Mouse (Mus musculus): ENCODE data around the gene Slc35g2.

The Slc35g2 gene

GRCm38 (mm10) chr9:100570626-100571233 lies at the start of gene Slc35g2:
Gene Slc35g2, minus strand, starts transcription at chr9:100571090.
- peak; percentile 24 to 60 for DNase-seq

GRCm38 (mm10) chr9:100616947-100617346 lies 46.1 kb upstream of the Slc35g2 start:
- peak; percentile 23 to 73 for DNase-seq

DNA sequence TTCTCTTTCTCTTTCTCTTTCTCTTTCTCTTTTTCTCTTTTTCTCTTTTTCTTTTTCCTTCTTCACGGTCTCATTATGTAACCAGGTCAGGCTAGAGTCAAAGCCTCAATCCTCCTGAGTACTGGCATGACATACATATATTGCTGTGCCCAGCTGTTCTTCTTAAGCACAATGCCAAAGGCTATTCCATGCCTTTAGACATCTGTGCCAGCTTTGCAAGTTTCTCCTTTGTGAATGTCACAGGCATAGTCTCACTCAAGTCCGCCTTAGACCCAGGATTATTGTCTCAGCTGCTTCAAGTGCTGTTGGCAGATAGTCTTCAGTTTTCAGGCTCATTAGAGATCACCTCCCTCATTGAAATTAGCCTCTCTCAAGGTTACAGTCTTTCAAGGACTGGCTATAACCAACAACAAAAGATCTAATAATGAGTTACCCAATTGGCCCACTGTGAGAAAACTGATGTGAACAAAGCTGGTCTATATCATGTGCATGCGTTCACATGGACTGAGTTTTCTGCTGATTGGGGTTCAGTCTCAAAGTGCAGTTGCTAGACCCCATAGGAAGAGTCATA lies 42.7 kb upstream of the Slc35g2 start:
- DNase-seq, result no peak

- DNase-seq, result peak; percentile 15 to 17
These were observed 35.2 kb upstream of the Slc35g2 start for GRCm38 (mm10) chr9:100605985-100606554.

DNA sequence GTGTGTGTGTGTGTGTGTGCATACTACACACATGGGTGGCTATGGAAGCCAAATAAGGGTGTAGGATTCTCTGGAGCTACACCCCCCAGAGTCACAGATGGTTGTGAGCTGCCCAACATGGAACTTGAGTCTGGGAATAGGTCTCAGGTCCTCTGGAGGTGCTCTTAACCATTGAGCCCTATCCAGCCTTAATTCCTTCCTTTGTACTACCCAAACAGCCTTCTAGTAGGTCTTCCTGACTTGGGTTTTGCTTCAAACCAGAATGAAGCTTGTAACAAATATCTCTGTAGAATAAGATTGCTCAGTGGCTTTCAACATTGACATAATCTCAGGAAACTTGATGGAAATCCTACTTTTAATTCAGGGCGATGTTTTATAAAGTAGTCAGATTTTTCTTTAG lies 34.6 kb upstream of the Slc35g2 start:
- no peak for DNase-seq

- DNase-seq, result no peak
These were observed 32.3 kb upstream of the Slc35g2 start for GRCm38 (mm10) chr9:100603156-100603555.

DNA sequence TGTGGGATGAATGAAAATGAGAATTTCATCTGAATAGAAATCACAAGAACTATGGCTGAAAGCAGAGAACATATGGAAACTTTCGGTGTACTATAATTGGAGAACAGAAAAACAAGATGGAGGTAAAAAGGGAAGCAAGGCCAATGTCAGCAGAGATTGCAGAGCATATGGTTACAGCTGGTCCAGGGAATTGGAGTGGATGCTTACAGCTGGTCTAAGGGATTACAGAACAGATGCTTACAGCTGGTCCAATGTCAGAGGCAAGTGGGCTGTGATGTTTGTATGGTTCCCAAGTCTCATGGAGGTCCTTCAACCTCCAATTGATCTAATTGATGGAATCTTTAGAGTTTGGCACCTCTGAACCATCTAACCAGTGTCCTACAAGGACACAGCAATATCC lies 31.2 kb upstream of the Slc35g2 start:
- no peak for DNase-seq

GRCm38 (mm10) chr9:100599761-100600328 lies 29.0 kb upstream of the Slc35g2 start:
- no peak for DNase-seq

- DNase-seq, result no peak
These were observed 26.7 kb upstream of the Slc35g2 start, which contains the start of gene Stag1 for GRCm38 (mm10) chr9:100597546-100597945. Gene Stag1, plus strand, starts transcription at chr9:100597798.

- DNase-seq, result no peak
These were observed 25.4 kb upstream of the Slc35g2 start for GRCm38 (mm10) chr9:100596317-100596716.

- no peak for DNase-seq
These were observed 19.6 kb upstream of the Slc35g2 start for GRCm38 (mm10) chr9:100590462-100590861.

GRCm38 (mm10) chr9:100584031-100584430 lies 13.1 kb upstream of the Slc35g2 start:
- no peak for DNase-seq

GRCm38 (mm10) chr9:100582883-100583575 lies 12.1 kb upstream of the Slc35g2 start:
- peak; percentile 44 to 74 for DNase-seq

GRCm38 (mm10) chr9:100581543-100582492 lies 10.9 kb upstream of the Slc35g2 start:
- DNase-seq, result peak; percentile 87 to 93

DNA sequence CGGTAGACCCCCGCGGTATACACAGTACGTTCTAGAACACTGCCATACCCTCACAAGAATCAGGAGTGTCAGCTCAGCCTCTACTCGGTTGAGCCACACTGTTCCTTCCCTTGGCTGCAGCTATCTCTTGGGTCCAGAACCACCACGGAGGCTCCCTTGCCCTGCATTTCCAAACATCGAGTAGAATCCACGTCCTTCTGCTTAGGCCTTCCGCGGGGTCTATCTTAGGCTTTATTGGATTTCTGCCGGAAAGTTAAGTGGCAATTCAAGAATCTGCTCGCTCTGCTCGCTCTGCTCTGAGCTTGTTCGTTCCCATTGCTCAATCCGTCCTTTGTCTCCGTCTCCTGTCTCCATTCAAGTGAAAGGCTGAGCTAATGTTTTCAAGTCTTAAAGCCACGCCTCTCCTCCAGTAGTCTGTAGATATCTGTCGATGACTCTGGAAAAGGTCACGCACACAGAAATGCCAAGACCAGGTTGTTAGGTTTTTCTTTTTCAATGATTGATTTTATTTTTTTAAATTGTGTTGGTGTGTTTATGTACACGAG lies 9.4 kb upstream of the Slc35g2 start:
- no peak for DNase-seq

- no peak for DNase-seq
These were observed 3.1 kb upstream of the Slc35g2 start for GRCm38 (mm10) chr9:100573942-100574341.

DNA sequence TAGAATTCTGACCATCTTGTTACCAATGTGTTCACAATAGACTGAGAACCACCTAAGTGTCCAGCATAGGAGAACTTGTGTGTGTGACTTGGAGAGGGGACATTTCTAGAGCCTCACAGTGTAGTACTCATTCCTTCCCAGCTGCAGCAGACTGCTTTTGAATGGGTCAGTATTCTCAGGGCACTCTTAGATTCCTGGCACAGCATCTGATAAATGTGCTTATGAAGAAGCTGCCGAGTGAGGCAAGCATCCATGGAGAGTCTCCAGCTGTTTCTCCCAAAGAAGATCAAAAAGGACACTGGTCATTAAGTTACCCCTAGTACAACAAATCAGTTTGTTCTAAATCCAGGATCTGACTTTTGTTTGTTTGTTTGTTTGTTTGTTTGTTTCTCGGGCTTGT lies 2.4 kb upstream of the Slc35g2 start:
- no peak for DNase-seq

DNA sequence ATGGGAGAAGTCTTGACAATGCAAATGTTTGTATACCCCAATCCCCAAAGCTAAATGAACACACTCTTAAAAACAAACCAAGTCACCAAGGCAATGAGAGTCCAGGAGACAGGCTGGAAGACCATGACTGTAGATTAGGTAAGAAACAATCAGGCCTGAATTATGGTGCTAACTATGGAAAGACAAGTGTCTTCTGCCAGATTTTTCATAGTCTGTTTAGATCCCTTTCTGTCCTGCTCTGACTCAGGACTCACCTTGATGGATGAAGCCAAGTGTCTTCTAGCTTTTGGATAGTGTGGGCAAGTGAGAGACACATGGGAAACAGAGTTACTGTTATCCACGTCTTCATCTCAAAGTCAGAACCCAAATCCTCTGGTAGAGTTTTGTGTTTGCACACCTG lies 621 bp upstream of the Slc35g2 start:
- no peak for DNase-seq

GRCm38 (mm10) chr9:100569798-100570625 lies 878 bp downstream of the Slc35g2 start:
- DNase-seq, result peak; percentile 50 to 68

DNA sequence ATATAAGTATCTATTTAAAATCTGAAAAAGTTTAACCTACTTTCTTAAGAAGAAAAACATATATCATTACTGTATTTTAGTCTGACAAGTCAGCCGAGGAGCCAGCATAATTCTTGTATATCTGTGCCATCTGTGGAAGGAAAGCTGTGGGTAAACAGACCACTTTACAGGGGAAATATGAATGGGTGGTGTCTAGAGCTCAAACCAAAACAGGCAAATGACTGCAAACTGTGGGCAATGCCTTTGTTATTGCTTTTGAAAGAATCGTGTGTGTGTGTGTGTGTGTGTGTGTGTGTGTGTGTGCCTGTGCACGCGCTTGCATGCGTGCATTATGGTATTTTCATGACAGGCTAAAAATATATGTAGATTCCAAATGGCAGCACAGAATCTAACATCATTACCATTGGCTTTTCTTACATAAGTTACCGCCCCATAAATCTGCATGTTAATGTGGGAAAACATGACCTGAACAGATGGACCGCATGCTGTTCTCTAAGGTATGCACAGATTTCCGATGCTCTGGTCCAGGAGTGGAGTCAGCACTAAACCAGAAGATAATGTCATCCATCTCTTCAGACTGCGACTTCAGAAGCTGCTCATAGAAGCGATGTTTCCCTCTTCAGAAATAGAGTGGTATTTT lies 10.5 kb downstream of the Slc35g2 start:
- DNase-seq, result no peak

Measured in kidney, postnatal 36 days (tissue).